Comparison of ENCODE assay signal across 8 mouse cellular contexts in genomic region chr7:122972006-122972689, GRCm38 (mm10). TPM values are rescaled to one million over a fixed set of nuclear protein-coding genes. Genes with fewer than 3 reads are reported as not detected.
DNase-seq lines count a peak whose midpoint lies in the region; ATAC-seq and TF ChIP-seq lines count a peak whose summit lies in the region.

No protein-coding gene starts in this region.

- peak overlapping the region; percentile 44 for H3K4me3 ChIP-seq in cerebellum, adult 2 months (replicated peaks; ENCODE audit: insufficient read depth, low read depth, low read length)
- H3K4me3 ChIP-seq in liver, embryonic 12.5 days: peak overlapping the region; percentile 98

- peak overlapping the region; percentile 99 for H3K9ac ChIP-seq in liver, embryonic 12.5 days

- H3K27ac ChIP-seq in cerebellum, adult 2 months (ENCODE audit: insufficient read depth, low read length): no peak overlapping the region
- H3K27ac ChIP-seq in liver, embryonic 12.5 days: no peak overlapping the region

- peak overlapping the region; percentile 90 for H3K4me2 ChIP-seq in liver, embryonic 12.5 days

- no peaks in the 10 kb centered on the region for H3K27me3 ChIP-seq in cerebellum, adult 2 months (ENCODE audit: control insufficient read depth, insufficient read depth, low read length)
- H3K27me3 ChIP-seq in liver, embryonic 12.5 days (replicated peaks): no peaks in the 10 kb centered on the region

- no peak for DNase-seq in cerebellum, adult 2 months
- no peak for DNase-seq in cerebellum, postnatal 4 days (ENCODE audit: low spot score in 2 of 2)
- DNase-seq in thymus, postnatal 14 days: peak; percentile 35
- no peak for DNase-seq in thymus, postnatal 4 days
- DNase-seq in embryo, embryonic 11 days: no peak
- no peak for DNase-seq in layer of hippocampus, postnatal 14 days (ENCODE audit: low spot score in 2 of 2)
- DNase-seq in adrenal gland, adult 18-20 months (ENCODE audit: low spot score in 2 of 2): no peak

- H3K9me3 ChIP-seq in liver, embryonic 12.5 days (replicated peaks): no peaks in the 10 kb centered on the region

- no peak for ATAC-seq in liver, embryonic 12.5 days

- peaks cover 47% of the 10 kb centered on the region for H3K36me3 ChIP-seq in liver, embryonic 12.5 days

- H3K4me1 ChIP-seq in cerebellum, adult 2 months (ENCODE audit: control insufficient read depth, insufficient read depth, low read length): peaks cover 4% of the 10 kb centered on the region; the same call in 1 of the 2 replicates
- H3K4me1 ChIP-seq in liver, embryonic 12.5 days: peaks cover 40% of the 10 kb centered on the region

- WGBS in cerebellum, adult 2 months: 81% methylated on average over 4 of the region's 4 CpGs
- 68% methylated on average over 4 of the region's 4 CpGs for WGBS in liver, embryonic 12.5 days (ENCODE audit: insufficient replicate concordance)

- TF ChIP-seq CTCF in cerebellum, adult 2 months (IDR thresholded peaks at IDR 0.05; ENCODE audit: borderline replicate concordance, insufficient read depth, low read depth, low read length): no peak

- no peak for TF ChIP-seq POLR2A in cerebellum, adult 2 months (IDR thresholded peaks at IDR 0.05; ENCODE audit: borderline replicate concordance, insufficient read depth, low read length)

RNA-seq across cellular contexts. Expression of gene Rbbp6, which starts 6.7 kb away (rescaled TPM):
- polyA plus RNA-seq in cerebellum, adult 2 months (2012; rRNA removed): 54.5 and 56.8 TPM in 2 replicates
- 15.8 and 17.6 TPM in 2 replicates for polyA plus RNA-seq in liver, embryonic 12.5 days (2016; fragmentation: Nextera tagmentation; extraction: Ambion mirVana)
- 10 to 100 TPM; 57.6 to 70.6 TPM for total RNA-seq in layer of hippocampus, postnatal 14 days (2021)
- 10 to 100 TPM; 42.7 to 62.0 TPM for total RNA-seq in adrenal gland, adult 18-20 months (2021)
